Mouse (Mus musculus): Measurements from ENCODE around the gene Actl11. TPM values are rescaled to one million over a fixed set of nuclear protein-coding genes. Genes with fewer than 3 reads are reported as not detected.

The Actl11 gene
- polyA plus RNA-seq, 1 experiment from 2014 or later = not detected

GRCm38 (mm10) chr9:107906967-107907800 is 21.1 kb upstream of the Actl11 start:
- Histone ChIP-seq H3K36me3 (no peaks in the 10 kb centered on the region), H3K27ac (peak overlapping the region; percentile 69), H3K27me3 (ENCODE audit: insufficient read depth, poor library complexity, severe bottlenecking) (peaks cover 49% of the 10 kb centered on the region), H3K9me3 (no peaks in the 10 kb centered on the region), H3K4me3 (peak overlapping the region; percentile 48), H3K4me1 (replicated peaks) (peaks cover 33% of the 10 kb centered on the region)
- 47% methylated on average over 31 of the region's 31 CpGs for WGBS
- DNase-seq (ENCODE audit: low spot score) = no peak

- no peak overlapping the region for H3K27ac ChIP-seq
- no peak for DNase-seq (ENCODE audit: low spot score)
- H3K4me1 ChIP-seq (replicated peaks) = peaks cover 33% of the 10 kb centered on the region
- H3K4me3 ChIP-seq = no peak overlapping the region
- H3K36me3 ChIP-seq = no peaks in the 10 kb centered on the region
- WGBS = 85% methylated on average over 14 of the region's 14 CpGs
- H3K27me3 ChIP-seq (ENCODE audit: insufficient read depth, poor library complexity, severe bottlenecking) = peaks cover 43% of the 10 kb centered on the region
- no peaks in the 10 kb centered on the region for H3K9me3 ChIP-seq
These were observed 20.5 kb upstream of the Actl11 start for GRCm38 (mm10) chr9:107907801-107908120.

- Histone ChIP-seq H3K4me3 (peak overlapping the region; percentile 13; the same call in 1 of the 2 replicates), H3K4me1 (replicated peaks) (peaks cover 33% of the 10 kb centered on the region), H3K36me3 (no peaks in the 10 kb centered on the region), H3K27me3 (ENCODE audit: insufficient read depth, poor library complexity, severe bottlenecking) (peaks cover 40% of the 10 kb centered on the region), H3K27ac (0 out of 2 replicates have a peak overlapping the region, but pooled peaks have one; percentile 16), H3K9me3 (no peaks in the 10 kb centered on the region)
- WGBS = 29% methylated on average over 18 of the region's 18 CpGs
- DNase-seq (ENCODE audit: low spot score) = no peak
These were observed 19.7 kb upstream of the Actl11 start for GRCm38 (mm10) chr9:107908410-107909158.

GRCm38 (mm10) chr9:107910025-107910769 is 18.1 kb upstream of the Actl11 start:
- no peak for DNase-seq (ENCODE audit: low spot score)
- 88% methylated on average over 15 of the region's 15 CpGs for WGBS
- H3K4me3 ChIP-seq = no peak overlapping the region
- H3K27ac ChIP-seq = no peak overlapping the region
- no peaks in the 10 kb centered on the region for H3K9me3 ChIP-seq
- H3K27me3 ChIP-seq (ENCODE audit: insufficient read depth, poor library complexity, severe bottlenecking) = peaks cover 43% of the 10 kb centered on the region
- no peaks in the 10 kb centered on the region for H3K36me3 ChIP-seq
- H3K4me1 ChIP-seq (replicated peaks) = peaks cover 33% of the 10 kb centered on the region

GRCm38 (mm10) chr9:107914764-107915420 is 13.4 kb upstream of the Actl11 start:
- DNase-seq (ENCODE audit: low spot score) = no peak
- WGBS = 82% methylated on average over 16 of the region's 16 CpGs
- H3K27me3 ChIP-seq (ENCODE audit: insufficient read depth, poor library complexity, severe bottlenecking) = 0 out of 2 replicates have a peak, but pooled peaks cover 9% of the 10 kb centered on the region
- H3K9me3 ChIP-seq = no peaks in the 10 kb centered on the region
- H3K27ac ChIP-seq = no peak overlapping the region; the same call in 1 of the 2 replicates
- H3K36me3 ChIP-seq = no peaks in the 10 kb centered on the region
- H3K4me3 ChIP-seq = no peak overlapping the region
- peaks cover 12% of the 10 kb centered on the region for H3K4me1 ChIP-seq (replicated peaks)

- 43% methylated on average over 13 of the region's 13 CpGs for WGBS
- Histone ChIP-seq H3K4me3 (no peak overlapping the region), H3K27ac (no peak overlapping the region), H3K4me1 (replicated peaks) (peaks cover 13% of the 10 kb centered on the region), H3K9me3 (no peaks in the 10 kb centered on the region), H3K27me3 (ENCODE audit: insufficient read depth, poor library complexity, severe bottlenecking) (0 out of 2 replicates have a peak, but pooled peaks cover 16% of the 10 kb centered on the region), H3K36me3 (no peaks in the 10 kb centered on the region)
- DNase-seq (ENCODE audit: low spot score) = no peak
These were observed 10.2 kb upstream of the Actl11 start for GRCm38 (mm10) chr9:107917895-107918608.

GRCm38 (mm10) chr9:107918884-107919283 is 9.4 kb upstream of the Actl11 start:
- peaks cover 20% of the 10 kb centered on the region for H3K4me1 ChIP-seq (replicated peaks)
- H3K36me3 ChIP-seq = no peaks in the 10 kb centered on the region
- H3K9me3 ChIP-seq = no peaks in the 10 kb centered on the region
- WGBS = 84% methylated on average over 6 of the region's 6 CpGs
- no peak for DNase-seq (ENCODE audit: low spot score)
- H3K27me3 ChIP-seq (ENCODE audit: insufficient read depth, poor library complexity, severe bottlenecking) = peaks cover 13% of the 10 kb centered on the region; the same call in 1 of the 2 replicates
- H3K27ac ChIP-seq = no peak overlapping the region
- H3K4me3 ChIP-seq = no peak overlapping the region

GRCm38 (mm10) chr9:107919441-107919840 is 8.8 kb upstream of the Actl11 start:
- 79% methylated on average over 5 of the region's 5 CpGs for WGBS
- Histone ChIP-seq H3K4me1 (replicated peaks) (peaks cover 26% of the 10 kb centered on the region), H3K27ac (no peak overlapping the region), H3K4me3 (no peak overlapping the region), H3K9me3 (no peaks in the 10 kb centered on the region), H3K27me3 (ENCODE audit: insufficient read depth, poor library complexity, severe bottlenecking) (peaks cover 13% of the 10 kb centered on the region; the same call in 1 of the 2 replicates), H3K36me3 (no peaks in the 10 kb centered on the region)
- no peak for DNase-seq (ENCODE audit: low spot score)

- no peaks in the 10 kb centered on the region for H3K36me3 ChIP-seq
- no peaks in the 10 kb centered on the region for H3K9me3 ChIP-seq
- H3K27ac ChIP-seq = no peak overlapping the region
- H3K4me1 ChIP-seq (replicated peaks) = peaks cover 43% of the 10 kb centered on the region
- peaks cover 8% of the 10 kb centered on the region; the same call in 1 of the 2 replicates for H3K27me3 ChIP-seq (ENCODE audit: insufficient read depth, poor library complexity, severe bottlenecking)
- 28% methylated on average over 7 of the region's 7 CpGs for WGBS
- no peak for DNase-seq (ENCODE audit: low spot score)
- no peak overlapping the region for H3K4me3 ChIP-seq
These were observed 5.2 kb upstream of the Actl11 start for GRCm38 (mm10) chr9:107923021-107923420.

GRCm38 (mm10) chr9:107923956-107924355 is 4.3 kb upstream of the Actl11 start:
- 59% methylated on average over 6 of the region's 6 CpGs for WGBS
- Histone ChIP-seq H3K9me3 (no peaks in the 10 kb centered on the region), H3K27me3 (ENCODE audit: insufficient read depth, poor library complexity, severe bottlenecking) (peaks cover 8% of the 10 kb centered on the region; the same call in 1 of the 2 replicates), H3K4me3 (no peak overlapping the region), H3K27ac (0 out of 2 replicates have a peak overlapping the region, but pooled peaks have one; percentile 72), H3K36me3 (no peaks in the 10 kb centered on the region), H3K4me1 (replicated peaks) (peaks cover 44% of the 10 kb centered on the region)
- no peak for DNase-seq (ENCODE audit: low spot score)

- Histone ChIP-seq H3K27me3 (ENCODE audit: insufficient read depth, poor library complexity, severe bottlenecking) (peaks cover 8% of the 10 kb centered on the region; the same call in 1 of the 2 replicates), H3K9me3 (no peaks in the 10 kb centered on the region), H3K4me1 (replicated peaks) (peaks cover 45% of the 10 kb centered on the region), H3K27ac (peak overlapping the region; percentile 72), H3K4me3 (no peak overlapping the region), H3K36me3 (no peaks in the 10 kb centered on the region)
- no peak for DNase-seq (ENCODE audit: low spot score)
- WGBS = 31% methylated on average over 3 of the region's 3 CpGs
These were observed 3.0 kb upstream of the Actl11 start for GRCm38 (mm10) chr9:107925251-107925650.

Measured in hindbrain, embryonic 10.5 days (tissue).